Mouse (Mus musculus) kidney, postnatal 25 days (tissue): ENCODE measurements around the gene Nos1.

Experiments
- DNase-seq, 2 experiments: peaks; one replicate each; pipeline ENCODE4 v3.0.0; 2021; ENCODE audit warnings: mixed read lengths in 2 of 2

The Nos1 gene

DNA sequence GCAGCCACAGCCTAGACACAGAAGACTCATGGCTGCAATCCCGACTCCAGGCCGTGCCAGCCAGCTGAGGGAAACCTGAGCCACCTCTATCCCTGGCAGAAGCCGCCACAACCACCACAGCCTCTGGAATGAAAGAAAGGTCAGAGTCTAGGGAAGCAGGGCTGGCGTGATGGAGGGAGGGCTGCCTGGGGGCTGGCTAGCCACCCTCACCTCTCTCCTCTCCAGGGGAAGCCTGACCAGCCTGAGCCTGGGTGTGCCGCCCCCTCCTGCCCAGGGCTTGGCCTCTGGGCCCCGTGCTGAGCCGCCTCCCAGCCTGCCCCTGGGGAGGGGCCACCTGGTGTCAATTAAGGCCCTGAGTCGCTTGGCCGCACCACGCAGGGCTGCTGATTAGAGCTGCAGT lies at the start of gene Nos1:
Gene Nos1 (plus strand): TSS at position 352 of the 400 bp plus-strand sequence.
- DNase-seq: peak; percentile 30 to 63

DNA sequence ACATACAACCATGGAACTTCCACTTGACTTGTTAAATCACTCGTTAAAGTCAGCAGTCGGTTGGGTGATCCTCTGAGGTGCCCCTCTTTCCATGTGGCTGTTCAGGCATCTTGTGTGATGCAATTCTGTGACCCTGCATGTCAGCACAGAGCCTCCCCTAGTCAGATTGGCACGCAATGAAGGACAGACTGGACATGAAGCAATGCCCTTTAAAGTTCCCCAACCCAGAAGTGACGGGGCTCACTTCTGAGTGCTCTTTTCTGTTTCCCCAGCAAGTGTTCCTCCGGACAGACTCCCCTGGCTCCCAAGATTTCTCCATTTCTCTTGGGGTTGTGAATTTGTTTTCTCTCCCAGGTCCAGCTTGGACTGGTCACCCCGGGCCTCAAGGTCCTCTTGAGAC lies 49.5 kb upstream of the Nos1 start:
- no peak for DNase-seq

DNA sequence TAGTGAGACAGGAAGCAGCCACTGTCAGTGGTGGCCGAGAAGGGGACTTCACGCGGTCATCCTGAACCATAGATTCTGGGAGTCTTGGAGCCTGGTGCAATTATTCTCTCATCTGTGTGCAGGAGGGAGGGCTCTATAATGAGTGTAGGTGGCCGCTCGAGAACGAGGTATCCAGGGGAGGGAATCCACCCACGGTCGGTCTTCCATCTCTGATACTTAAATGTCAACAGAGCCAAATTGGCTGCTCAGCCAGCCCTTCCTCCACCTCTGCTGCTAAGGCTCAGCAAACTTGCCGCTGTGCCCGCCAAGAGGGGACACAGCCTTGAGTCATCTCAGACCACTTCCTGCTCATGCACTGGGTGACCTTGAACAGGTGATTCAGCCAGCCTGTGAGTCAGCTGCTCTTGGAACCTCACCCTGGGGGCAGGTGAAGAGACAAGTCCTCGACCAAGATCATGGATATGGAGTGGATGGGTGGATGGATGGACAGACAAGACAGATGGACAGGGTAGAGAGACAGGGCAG lies 36.1 kb upstream of the Nos1 start:
- DNase-seq: no peak

DNA sequence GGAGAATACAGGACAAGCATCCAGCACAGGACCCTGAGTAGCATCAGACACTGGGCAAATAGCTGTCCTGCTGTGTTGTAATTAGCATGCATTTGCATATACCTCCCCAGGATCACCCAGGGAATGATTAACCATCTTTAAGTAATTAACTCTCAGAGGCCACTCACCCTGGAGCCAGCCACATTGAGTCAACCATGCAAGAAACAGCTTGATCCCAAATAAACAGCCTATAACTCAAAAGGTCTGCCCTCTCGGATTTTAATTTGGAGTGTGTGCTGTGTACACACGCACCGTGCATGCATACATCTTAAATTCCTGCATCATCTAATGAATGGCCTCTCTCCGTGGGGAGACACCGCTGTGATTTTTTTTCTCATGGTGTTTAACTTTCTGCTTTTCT lies 31.5 kb upstream of the Nos1 start:
- peak; percentile 39 to 61 for DNase-seq

DNA sequence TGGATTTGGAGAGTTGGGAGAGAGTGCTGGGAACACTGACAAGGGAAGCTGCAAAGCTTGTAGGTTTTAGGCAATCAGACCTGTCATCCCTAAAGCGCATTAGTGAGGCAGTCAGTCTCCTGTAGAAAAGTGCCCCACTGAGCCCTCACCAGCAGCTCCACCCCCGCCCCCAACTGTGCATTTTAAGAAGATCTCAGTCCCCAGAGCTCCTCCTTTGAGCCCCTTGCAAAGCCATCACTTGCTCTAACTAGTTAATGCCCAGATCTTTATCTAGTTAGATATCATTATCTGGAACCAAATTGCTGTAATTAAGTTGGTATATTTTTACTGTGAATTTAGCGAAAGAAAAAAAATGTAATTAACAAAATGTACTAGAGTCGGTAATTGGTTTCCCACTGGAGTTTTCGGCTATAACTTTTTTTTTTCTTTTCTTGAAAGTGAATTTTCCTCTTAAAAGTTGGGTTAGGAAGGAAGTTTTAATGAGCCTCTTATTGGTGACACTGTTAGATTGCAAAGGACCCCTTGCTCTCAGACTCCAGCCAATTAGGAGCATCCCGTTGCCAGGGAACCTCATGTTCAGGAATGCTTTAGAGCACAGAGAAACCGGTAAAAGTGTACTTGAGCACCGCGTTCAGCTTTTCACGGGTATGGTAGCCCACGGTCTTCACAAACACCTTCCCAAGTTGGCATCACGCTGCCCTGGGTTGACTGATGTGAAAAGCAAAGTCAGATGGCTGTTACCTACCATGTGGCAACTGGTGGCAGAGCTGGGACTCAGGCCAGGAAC lies 22.9 kb upstream of the Nos1 start:
- no peak for DNase-seq

DNA sequence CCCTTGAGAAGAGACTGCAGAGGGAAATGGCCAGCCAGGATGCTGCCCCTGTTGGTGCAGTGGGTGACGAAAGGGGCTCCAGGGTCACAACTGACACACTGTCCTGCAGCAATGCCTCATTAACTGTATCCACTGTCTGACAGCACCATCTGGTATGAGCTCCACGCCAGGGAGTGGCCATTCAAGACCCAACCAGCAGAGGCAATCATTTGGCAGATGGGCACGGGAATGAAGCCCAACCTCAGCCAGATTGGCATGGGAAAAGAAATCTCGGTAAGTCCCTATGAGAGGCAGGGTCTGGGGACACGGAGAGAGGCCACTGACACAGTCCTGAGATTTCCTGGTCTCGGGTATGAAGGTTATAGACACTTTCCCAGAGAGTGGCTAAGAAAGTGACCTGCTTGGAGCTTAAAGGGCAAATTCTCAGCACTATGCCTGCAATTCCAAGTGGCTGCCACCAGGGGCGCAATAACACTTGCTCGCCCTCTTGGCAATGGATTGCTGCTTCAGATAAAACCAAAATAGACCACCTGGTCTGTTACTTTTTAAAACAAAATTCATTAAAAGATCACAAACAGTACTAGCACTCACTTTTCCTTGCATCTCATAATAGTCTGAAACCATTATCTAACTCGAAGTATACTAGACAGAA lies 19.5 kb upstream of the Nos1 start:
- no peak for DNase-seq

DNA sequence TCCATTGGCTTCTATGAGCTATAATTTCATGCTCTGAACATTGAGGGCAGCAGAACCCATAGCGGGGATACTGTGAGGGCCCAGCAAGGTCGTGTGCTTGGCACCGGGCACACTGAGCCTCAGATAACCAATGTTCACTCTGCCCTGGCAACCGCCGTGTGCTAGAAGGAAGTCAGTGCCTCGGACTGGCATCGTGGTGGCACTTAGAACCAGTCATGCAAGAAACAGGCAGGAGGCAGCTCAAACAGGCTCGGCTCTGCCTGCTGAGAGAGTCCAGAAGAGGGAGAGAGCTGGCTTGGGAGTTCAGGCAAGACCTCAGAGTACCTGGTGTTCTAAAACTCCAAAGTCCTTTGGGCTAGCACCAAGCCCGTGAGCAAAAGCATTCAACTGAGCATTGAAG lies 16.3 kb upstream of the Nos1 start:
- DNase-seq: peak; percentile 77 to 94

DNA sequence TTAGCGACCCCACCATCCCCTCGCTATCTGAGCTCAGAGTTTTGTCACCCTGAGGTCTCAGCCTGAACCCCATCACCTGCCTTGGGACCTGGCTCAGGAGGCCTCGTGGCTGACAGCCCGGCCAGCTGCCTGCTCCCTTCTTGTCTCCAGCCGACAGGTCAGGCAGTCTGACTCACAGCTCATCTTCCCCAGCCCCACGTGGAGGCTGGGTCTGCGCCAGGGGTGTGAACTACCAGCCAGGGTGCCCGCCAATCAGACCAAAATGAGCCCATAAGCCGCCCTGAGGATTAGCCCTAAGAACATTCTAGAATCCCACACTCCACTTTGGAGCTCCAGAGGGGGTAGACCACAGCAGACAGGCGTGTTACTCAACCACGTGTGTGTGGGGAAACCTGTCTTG lies 1.7 kb upstream of the Nos1 start:
- no peak for DNase-seq

DNA sequence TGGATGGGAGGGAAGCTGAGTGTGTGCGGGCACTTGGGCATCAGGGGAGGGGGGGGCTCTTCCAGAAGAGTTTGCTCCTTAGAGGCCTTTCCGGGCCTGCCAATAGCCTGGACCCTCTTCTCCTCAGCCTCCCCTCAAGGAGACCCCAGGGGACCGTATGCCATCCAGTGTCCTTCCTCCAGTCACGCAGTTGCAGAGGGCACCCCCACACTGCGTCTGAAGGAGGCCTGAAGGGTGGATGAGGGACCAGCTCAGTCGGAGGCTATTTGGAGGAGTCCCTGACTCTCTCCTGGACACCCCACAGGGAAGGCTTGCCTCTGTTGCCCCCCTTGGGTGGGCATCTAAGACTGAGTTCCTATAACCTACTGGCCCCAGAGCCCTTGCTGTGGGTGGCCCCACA lies 346 bp downstream of the Nos1 start:
- no peak for DNase-seq

DNA sequence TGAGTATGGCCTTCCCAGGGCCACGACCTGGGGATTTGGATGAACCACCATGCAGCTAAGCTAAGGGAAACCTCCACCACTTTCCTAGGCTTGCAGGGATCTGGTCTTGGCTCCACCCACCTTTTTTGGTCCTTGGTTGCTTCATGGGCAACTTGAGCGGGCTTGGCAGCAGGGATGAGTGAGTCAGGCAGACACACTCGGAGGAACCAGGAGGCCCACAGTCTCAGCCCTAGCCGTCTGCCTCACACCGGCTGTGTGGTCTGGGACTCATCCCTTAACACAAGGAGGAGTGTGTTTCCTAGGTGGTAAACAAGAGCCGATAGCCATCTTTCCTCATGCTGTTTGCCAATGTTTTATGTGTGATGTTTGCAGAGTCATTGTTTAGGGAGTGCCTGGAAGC lies 9.2 kb downstream of the Nos1 start:
- no peak for DNase-seq

DNA sequence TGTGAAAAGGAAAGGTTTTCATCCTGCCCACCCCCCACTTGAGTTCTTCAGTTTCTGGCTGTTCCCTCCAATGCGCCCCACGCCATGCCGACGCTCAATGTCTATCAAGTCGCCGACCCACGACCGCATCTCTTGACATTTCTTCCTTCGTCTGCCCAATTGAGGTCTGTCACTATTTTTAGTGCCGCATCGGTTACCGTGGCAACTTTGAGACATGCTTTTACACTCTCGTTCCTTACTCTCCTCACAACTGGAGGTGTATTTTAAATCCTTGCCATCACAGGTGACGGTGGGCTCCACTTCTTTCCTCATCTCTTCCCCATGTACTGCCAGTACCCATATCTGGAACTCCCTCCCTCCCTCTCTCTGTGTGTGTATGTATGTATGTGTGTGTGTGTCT lies 11.0 kb downstream of the Nos1 start:
- no peak for DNase-seq

DNA sequence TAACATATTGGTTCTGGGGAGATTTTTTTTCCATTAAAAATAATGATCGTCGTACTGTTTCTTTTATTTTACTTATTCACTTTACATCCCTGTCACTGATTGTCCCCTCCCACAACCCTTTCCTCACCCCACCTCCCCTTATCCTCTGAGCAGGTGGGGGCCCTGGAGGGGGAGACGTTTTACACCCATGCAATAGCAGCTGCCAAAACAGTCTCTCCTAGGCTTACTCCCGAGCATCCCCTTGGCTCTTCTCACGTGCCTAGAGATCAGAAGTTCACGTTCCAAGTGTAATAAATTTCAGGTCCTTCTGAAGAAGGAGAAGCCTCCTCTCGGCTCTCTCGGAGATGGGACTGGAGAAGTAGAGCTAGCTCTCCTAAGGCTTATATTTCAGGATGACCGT lies 20.0 kb downstream of the Nos1 start:
- no peak for DNase-seq

DNA sequence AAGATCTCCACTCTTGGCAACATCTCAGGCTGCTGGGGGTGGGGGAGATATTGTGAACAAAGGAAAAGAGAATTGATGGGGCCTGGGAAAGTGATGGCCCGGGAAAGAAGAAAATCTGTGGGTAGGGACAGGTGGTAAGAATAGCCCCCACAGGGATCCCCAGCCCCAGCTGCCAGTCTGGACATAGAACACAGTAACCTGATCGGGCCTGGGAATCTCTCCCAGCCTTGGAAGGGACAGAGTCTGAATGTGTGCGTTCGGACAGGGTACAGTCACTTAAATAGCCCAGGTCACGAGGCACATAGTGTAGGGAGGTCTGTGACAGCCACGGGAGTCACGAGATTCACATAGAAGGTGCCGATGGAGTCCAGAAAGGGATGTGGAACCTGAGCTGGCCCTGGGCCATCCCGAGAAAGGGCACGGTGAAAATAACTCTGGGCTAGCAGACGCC lies 21.3 kb downstream of the Nos1 start:
- DNase-seq: no peak

DNA sequence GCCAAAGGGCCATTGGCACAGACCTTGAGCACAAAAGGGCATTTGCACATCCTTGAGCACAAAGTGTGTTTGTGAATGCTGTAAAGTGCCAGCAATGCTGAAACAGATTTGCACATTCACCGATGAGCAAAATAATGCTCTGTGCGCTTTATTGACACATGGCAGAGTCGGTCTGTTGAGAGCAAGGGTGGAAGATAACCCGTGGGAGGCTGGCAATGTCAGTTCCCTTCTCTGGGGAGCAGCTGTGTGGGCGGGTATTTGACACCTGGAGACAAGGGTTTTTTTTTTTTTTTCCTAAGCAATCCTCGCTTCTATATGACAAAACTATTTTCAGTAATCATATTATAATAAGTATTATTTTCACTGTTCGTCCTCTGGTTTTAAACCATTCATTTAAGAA lies 22.7 kb downstream of the Nos1 start:
- DNase-seq: no peak

DNA sequence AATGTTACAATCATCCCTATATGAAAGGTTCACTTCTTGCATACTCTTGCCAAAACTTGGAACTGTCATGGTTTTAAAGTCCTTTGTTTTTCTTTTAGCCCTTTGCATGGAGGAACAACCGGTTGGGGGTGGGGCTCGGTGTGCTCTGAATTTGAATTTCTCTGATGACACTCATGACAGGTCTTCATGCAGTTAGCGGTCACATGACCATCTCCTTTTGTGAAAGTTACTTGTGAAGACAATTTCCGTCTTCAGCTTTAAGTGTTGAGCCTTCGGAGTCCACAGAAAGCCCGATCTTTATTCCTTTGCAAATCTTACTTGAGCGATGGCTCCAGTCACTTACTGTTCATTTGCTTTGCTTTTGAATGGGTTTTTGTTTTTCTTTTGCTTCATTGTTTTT lies 30.1 kb downstream of the Nos1 start:
- DNase-seq: no peak

DNA sequence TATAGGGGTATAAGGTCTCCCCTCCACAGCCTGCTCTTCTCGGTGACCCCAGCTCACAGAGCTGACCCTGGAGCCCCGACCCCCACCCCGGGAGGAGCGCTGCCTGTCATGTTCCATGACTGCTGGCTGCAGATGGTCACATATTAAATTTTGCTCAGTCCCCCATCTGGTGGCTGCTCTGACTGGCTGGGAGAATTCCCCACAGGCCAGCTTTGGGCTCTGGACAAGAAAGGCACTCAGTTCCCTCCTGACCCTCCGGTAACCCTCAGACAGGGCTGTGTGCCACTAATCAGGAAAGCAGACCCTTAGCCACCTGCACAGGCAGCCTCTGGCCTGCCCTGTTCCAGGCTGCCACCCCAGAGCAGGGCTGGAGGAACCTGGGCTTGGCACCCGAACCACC lies 38.0 kb downstream of the Nos1 start:
- DNase-seq: no peak

DNA sequence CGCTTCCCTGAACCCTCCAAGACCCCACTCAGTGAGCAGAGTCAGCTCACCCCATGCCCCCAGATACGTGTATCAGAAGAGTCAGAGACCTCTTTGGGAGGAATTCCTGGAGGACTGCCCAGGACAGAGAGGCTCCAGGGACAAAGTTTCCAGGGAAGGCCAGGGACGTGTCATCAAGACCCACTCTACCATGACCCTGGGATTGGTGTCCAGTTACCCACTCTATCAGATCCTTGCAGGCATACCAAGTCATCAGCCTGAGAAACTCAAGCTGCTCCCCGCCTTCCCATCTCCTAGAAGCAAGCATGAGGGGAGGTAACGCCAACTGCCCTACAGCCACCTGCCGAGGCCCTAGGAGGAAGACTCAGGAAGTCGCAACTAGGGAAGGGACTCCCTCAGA lies 39.6 kb downstream of the Nos1 start:
- DNase-seq: no peak

DNA sequence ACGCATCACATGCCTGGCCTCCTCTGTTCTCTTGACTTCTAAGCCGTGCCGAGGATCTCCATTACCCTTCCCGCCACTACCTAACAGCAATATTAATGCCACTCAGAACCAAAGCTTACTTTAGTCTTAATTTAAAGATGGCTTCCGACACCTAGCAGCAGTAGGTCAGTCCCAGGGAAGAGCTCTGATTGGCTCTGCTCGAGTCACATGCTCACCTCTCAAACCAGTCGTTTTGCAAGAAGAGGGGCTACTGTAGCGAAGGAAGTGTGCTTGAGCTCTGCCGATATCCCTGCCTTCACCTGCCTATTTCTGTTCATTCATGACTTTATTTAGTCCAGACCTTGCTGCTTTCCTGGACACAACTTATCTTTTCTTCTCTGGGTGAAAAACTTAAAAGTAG lies 43.0 kb downstream of the Nos1 start:
- DNase-seq: no peak

DNA sequence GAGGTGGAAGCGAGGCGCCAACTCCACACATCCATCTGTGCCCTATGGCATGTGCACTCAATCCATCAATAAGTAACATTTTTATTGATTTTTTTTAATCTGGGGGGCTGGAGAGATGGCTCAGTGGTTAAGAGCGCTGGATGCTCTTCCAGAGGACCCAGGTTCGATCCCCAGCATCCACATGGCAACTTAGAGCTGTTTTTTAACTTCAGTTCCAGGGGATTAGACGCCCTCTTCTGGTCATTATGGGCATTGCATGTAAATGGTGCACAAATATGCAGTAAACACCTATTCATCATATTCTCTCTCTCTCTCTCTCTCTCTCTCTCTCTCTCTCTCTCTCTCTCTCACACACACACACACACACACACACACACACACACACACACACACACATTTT lies 43.7 kb downstream of the Nos1 start:
- DNase-seq: peak in 1 of 2 experiments; percentile 17

DNA sequence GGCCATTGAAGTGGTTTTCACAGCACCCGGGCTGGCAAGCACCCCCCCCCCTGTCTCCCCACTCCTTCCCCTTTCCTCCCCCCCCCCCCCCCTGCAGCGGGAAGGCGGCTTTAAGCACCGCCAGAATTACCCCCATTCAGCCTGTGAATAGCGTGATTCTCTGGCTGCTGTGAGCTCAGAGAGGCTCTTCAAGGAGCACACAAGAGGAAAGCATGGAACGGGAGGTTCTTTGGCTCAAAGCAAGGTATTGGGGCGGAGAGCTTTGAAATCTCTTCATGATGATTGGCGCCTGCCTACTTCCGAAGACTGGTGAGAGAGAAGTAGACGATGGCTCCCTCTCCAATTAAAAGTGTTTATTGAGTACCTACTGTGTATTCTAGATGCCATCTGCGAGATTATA lies 44.5 kb downstream of the Nos1 start:
- DNase-seq: no peak

DNA sequence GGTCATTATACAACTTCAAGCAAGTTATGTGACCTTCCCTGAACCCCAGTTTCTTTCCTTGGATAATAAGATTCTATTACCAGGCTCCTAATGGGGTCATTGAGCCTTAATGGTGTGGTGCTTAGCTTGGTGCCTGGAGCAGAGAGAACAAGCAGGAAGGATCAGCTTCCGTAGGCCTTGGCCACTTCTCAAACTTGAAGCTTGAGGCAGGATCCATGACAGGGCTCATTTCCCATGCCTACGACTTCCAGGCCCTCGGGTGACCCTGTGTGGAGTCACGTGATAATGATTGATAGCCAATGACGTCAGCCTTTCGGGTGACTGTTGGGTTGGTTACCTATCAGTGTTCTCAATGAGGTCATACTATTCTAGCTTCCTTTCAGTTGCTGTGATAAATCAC lies 46.5 kb downstream of the Nos1 start:
- DNase-seq: no peak

DNA sequence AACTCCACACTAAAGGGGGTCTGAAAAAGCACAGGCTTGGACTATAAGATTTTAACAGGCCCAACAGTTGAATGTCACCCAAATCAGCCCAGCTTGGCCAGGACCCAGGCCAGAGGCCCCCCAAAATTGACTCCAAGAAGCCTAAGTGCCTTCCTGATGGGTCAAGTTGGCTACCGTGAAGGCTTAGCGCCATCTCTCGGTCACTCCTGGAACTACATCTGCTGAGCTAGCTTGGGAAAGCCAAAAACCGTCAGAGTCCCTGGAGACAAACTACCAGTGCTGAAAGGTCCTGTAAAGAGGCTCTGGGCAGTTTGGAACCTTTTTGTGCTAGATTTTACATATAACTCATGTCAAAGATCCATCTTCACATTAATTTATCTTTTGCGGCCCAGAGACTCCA lies 56.1 kb downstream of the Nos1 start:
- DNase-seq: peak; percentile 58 to 82

DNA sequence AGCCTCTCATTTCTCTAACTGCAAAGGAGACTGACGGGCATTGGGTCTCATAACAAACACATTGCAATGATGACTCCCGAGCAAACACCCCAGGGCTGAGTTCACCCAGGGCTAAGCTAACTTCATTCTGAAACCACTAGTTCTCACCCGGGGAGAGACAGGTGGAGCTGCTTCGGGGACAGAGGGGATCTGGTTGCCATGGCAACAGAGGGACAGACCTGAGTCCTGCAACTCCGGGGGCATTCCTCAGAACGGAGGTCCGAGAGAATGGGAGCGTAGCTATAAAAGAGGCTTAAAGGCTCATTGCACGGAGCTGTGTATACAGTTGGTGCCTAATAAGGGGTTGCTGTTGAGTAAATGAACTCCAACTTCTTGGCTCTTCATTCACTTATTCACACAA lies 56.9 kb downstream of the Nos1 start:
- DNase-seq: no peak

DNA sequence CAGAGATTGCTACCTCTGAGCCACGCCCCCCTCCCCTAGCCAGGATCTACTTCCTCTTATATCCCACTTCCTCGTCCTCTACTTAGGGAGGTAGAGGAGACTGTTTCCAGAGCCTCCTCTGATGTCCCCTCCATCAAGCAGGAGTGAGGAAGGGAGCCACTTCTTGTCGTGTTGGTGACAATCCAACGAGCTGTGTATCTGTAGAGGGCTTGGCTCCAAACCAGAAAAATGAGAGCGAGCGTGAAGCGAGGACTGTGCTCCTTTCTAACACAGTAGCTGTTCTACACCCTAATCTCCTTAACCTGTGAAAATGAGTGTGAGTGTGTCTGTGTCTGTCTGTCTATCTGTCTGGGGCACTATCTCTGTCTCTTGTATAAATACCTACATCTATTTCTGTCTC lies 58.7 kb downstream of the Nos1 start:
- DNase-seq: no peak

DNA sequence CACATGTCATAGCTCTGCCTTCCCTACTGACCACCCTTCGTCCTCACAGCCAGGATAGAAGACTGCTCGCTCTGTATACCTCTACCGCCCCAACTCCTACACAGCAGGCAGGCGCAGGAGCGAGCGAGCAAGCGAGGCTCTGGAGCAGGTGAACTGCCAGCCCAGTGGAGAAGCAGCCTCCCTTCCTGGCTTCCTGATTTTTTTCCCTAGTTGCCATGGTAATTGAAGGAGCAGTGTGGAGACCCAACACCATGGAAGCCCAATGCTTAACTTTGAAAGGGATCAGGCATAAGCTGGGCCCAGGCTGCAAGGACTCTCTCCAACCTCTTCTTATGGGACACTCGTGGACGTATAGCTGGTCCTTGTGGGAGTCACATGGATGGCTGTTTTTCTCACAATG lies 59.4 kb downstream of the Nos1 start:
- DNase-seq: no peak
